ENCODE assay signal across 8 mouse cellular contexts in the genomic region with DNA sequence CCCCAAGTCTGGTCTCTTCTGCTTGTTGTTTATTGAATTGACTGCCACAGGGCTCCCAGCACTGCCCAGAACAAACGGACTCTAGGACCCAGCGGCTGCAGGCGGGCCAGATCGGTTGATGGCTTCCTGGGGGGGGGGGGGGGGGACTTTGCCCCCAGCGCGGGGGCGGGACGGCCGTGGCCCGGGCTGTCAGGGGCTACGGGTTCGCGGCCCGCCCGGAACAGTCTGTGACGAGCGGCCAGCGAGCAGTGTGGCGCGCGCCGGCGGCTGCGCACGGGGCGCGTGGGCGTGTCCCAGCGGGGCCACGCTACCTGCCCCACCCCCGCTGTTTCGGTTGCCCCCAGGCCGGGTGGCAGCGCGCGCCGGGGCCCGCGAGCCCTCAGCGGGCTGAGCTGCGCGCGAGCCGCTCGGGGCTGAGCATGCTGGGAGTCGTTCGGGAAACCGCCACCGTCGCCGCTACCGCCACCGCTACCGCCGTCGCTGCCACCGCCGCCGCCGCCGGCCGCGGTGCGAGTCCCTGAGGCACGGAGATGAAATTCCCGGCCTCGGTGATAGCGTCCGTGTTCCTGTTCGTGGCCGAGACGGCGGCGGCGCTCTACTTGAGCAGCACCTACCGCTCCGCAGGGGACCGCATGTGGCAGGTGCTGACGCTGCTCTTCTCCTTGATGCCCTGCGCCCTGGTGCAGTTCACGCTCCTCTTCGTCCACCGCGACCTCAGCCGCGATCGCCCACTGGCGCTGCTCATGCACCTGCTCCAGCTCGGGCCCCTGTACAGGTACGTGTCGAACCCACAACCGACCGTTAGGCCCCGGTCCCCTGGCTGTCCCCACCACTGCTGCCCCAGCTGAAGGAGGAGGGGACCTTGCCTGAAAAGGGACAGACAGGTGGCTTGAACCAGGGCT. TPM values are rescaled to one million over a fixed set of nuclear protein-coding genes. Genes with fewer than 3 reads are reported as not detected.
A peak's percentile ranks its signal among the peaks of the same experiment; 100 is the strongest.
DNase-seq lines count a peak whose midpoint lies in the region; ATAC-seq and TF ChIP-seq lines count a peak whose summit lies in the region.

Gene Xk (plus strand): TSS at position 297 of the 902 bp plus-strand sequence.

- peak within 1 kb of the TSS; percentile 57 for H3K4me3 ChIP-seq in hindbrain, embryonic 14.5 days (replicated peaks; ENCODE audit: low read length)
- peak within 1 kb of the TSS; percentile 61 for H3K4me3 ChIP-seq in left cerebral cortex, adult 2 months

- ATAC-seq in hindbrain, embryonic 14.5 days (ENCODE audit: low FRiP score) = peak; percentile 88

- H3K9ac ChIP-seq in hindbrain, embryonic 14.5 days = peak within 1 kb of the TSS; percentile 66

- no peaks in the 10 kb centered on the region for H3K36me3 ChIP-seq in hindbrain, embryonic 14.5 days (replicated peaks; ENCODE audit: control insufficient read depth, insufficient read depth)

- H3K4me2 ChIP-seq in hindbrain, embryonic 14.5 days (replicated peaks) = peak within 1 kb of the TSS; percentile 51

- H3K9me3 ChIP-seq in hindbrain, embryonic 14.5 days (ENCODE audit: control insufficient read depth, low read length) = no peaks in the 10 kb centered on the region

- peak within 1 kb of the TSS; percentile 64 for H3K27ac ChIP-seq in hindbrain, embryonic 14.5 days
- peak within 1 kb of the TSS; percentile 64 for H3K27ac ChIP-seq in left cerebral cortex, adult 2 months

- 18% methylated on average over 74 of the region's 94 CpGs for WGBS in hindbrain, embryonic 14.5 days

- no peaks in the 10 kb centered on the region for H3K27me3 ChIP-seq in hindbrain, embryonic 14.5 days (ENCODE audit: control insufficient read depth, insufficient read depth, low read length)

- DNase-seq in R1 (ENCODE audit: low read depth, low spot score) = peak; percentile 57
- peak; percentile 67 to 70 for DNase-seq in cerebellum, postnatal 14 days
- peak; percentile 4 to 24 for DNase-seq in frontal cortex, postnatal 25 days (ENCODE audit: low spot score in 2 of 2)
- DNase-seq in hindbrain, embryonic 14.5 days (ENCODE audit: low spot score) = peak; percentile 38
- peak; percentile 38 to 47 for DNase-seq in left cerebral cortex, adult 2 months (ENCODE audit: extremely low spot score in 1 of 2, low spot score in 2 of 2)
- peak; percentile 58 to 75 for DNase-seq in lung, postnatal 4 days
- DNase-seq in right cerebral cortex, adult 18-20 months = peak; percentile 43
- peak; percentile 75 for DNase-seq in thymus, postnatal 4 days

- TF ChIP-seq CTCF in left cerebral cortex, adult 2 months (IDR thresholded peaks at IDR 0.05) = no peak

- H3K4me1 ChIP-seq in hindbrain, embryonic 14.5 days (replicated peaks; ENCODE audit: control insufficient read depth, insufficient read depth, low read length) = no peaks in the 10 kb centered on the region

- intact Hi-C loops in left cerebral cortex, adult 2 months (cut with DNase I) = no loop called here

RNA-seq across cellular contexts. Expression of gene Xk, which starts in this region (rescaled TPM):
- polyA plus RNA-seq in hindbrain, embryonic 14.5 days (2014; fragmentation: Nextera tagmentation; extraction: Ambion mirVana) = 7.0 and 7.2 TPM in 2 replicates
- 10 to 100 TPM; 15.2 to 16.6 TPM for total RNA-seq in left cerebral cortex, adult 2 months (2021)

Comparison
In these comparisons a context has a peak if more than half of its experiments do, and no peak if none do; other contexts are left out.
1. Peak in every context shown above with its lines: DNase-seq, ATAC-seq, H3K4me3 ChIP-seq and H3K27ac ChIP-seq.
2. DNase-seq: peak in every context shown above with its lines; median percentile 75 in thymus, postnatal 4 days; 68 in cerebellum, postnatal 14 days; 66 in lung, postnatal 4 days; 57 in R1; 43 in right cerebral cortex, adult 18-20 months; 42 in left cerebral cortex, adult 2 months; 38 in hindbrain, embryonic 14.5 days; 14 in frontal cortex, postnatal 25 days.